Mouse (Mus musculus): ENCODE measurements around the gene Lrp1.
A peak's percentile ranks its signal among the peaks of the same experiment; 100 is the strongest.

DNA sequence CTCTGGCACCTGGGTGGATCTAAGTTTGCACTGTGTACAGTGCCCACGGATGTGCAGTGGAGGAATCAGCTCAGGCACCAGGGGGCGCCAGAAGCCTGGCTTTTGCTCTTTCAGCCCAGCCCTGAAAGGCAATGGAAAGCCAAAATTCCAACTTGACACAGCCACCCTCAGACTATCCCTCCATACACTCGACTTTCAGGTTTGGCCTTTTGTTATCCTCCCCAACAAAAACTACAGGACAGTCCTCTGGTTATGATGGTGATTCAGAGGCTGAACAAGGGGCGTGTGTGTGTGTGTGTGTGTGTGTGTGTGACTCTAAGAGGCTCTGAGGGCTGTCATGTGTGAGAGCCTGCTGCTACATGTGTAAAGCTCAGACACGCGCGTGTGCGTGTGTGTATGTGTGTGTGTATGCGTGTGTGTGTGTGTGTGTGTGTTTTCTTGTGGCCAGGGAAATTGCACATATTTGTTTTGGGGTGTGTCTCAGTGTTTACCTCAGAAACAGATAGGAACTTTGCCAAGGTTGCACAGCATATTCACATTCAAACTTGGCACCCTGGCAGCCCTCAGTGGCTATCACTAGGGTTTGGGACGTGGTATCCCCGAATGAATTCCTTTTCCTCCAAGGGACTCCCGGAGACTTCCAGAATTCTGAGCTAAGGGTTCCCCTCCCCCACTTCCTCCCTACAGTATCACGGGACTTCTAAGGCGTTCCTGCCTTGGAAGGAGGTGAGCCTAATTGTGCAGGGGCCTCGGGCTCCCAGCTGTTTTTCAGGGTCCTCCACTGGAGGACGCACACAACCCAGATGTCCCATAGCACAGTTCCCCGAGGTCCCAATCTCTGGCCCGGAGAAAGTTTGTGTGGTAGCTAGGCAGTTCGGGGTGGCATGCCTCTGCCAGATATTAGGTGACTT lies 21.2 kb upstream of the Lrp1 start:
- TF ChIP-seq POLR2A (IDR thresholded peaks at IDR 0.05; ENCODE audit: low read depth, low read length) (peak; percentile 34; the same call in 1 of the 2 replicates), CTCF (IDR thresholded peaks at IDR 0.05; ENCODE audit: borderline replicate concordance, insufficient read depth, low read length) (peak; percentile 82)

Measured in embryonic fibroblast, embryonic 13.5 days (primary cell).